Mouse (Mus musculus) forebrain, embryonic 13.5 days (tissue): ENCODE data around the gene Lad1. TPM values are rescaled to one million over a fixed set of nuclear protein-coding genes. Genes with fewer than 3 reads are reported as not detected.

Source experiments
- ATAC-seq: fragments of 200-750 bp; cut with Nextera tagmentation; 2 replicates; pipeline ENCODE4 v1.8.0; 2017
- H3K27ac ChIP-seq: fragments of 300-500 bp; sonication (generic); 2 replicates; pipeline ENCODE4 v1.5.1; 2015; ENCODE audit warnings: inconsistent platforms, mild to moderate bottlenecking, moderate library complexity
- H3K27me3 ChIP-seq: fragments of 300-500 bp; sonication (generic); 2 replicates; pipeline ENCODE4 v1.6.1; 2015; ENCODE audit warnings: mild to moderate bottlenecking, inconsistent platforms
- H3K36me3 ChIP-seq: fragments of 300-500 bp; sonication (generic); 2 replicates; pipeline ENCODE4 v1.6.1; 2015; ENCODE audit warnings: mild to moderate bottlenecking, inconsistent platforms; ENCODE audit not compliant: poor library complexity, severe bottlenecking
- H3K4me1 ChIP-seq: fragments of 300-500 bp; sonication (generic); 2 replicates; pipeline ENCODE4 v1.6.1; 2015; ENCODE audit warnings: inconsistent platforms
- H3K4me2 ChIP-seq: fragments of 300-500 bp; sonication (generic); 2 replicates; pipeline ENCODE4 v1.6.1; 2015; ENCODE audit warnings: inconsistent platforms, mild to moderate bottlenecking, moderate library complexity
- H3K4me3 ChIP-seq: fragments of 300-500 bp; sonication (generic); 2 replicates; pipeline ENCODE4 v1.5.1; 2015; ENCODE audit warnings: mild to moderate bottlenecking, inconsistent platforms
- H3K9ac ChIP-seq: fragments of 300-500 bp; sonication (generic); 2 replicates; pipeline ENCODE4 v1.6.1; 2015; ENCODE audit warnings: mild to moderate bottlenecking, inconsistent platforms
- H3K9me3 ChIP-seq: fragments of 300-500 bp; sonication (generic); replicated peaks from 2 replicates; pipeline ENCODE4 v1.6.1; 2016; ENCODE audit warnings: inconsistent platforms
- WGBS: fragments of 180-500 bp; shearing (Covaris S2); methylation state at CpG from one replicate; pipeline ENCODE4 v1.1.7; 2015; 5-methylcytosine and 5-hydroxymethylcytosine counted together
- polyA plus RNA-seq: library from polyadenylated mRNA; unstranded; fragments of >200 nt; fragmentation: Nextera tagmentation; extraction: Ambion mirVana; gene quantifications from 2 replicates; pipeline ENCODE4 v1.2.1, GENCODE M21; 2015

Gene Lad1
- polyA plus RNA-seq, 1 experiment from 2014 or later = 0.36 TPM

- no peak for ATAC-seq
- no peak within 1 kb of the TSS for H3K27ac ChIP-seq
- no peak within 1 kb of the TSS for H3K4me3 ChIP-seq
These were observed 17.5 kb downstream of the Lad1 start, which contains the start of gene Tnnt2 for GRCm38 (mm10) chr1:135835716-135836483. Gene Tnnt2, plus strand, starts transcription at chr1:135836354.

DNA sequence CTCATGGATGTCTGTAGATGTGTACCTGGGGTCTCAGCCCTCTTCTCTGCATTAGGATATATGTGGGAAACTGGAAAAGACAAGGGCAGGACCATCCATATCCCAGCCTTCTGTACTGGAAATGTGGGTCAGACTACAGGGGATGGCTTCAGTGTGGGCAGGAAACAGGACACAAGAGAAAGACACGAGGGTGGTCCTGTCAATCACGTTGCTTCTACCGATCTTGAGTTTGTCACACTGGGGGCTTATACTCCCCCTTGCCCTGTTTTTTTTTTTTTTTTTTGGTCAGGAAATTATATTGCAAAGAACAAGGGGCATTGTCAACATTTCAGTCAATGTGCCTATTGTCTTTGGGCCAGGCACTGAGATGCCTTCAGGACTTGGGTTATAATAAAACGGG, 20.2 kb downstream of the Lad1 start:
- Histone ChIP-seq H3K9ac (no peak overlapping the region), H3K36me3 (no peaks in the 10 kb centered on the region), H3K4me3 (no peak overlapping the region), H3K27ac (no peak overlapping the region), H3K4me2 (no peak overlapping the region), H3K4me1 (no peaks in the 10 kb centered on the region), H3K27me3 (no peaks in the 10 kb centered on the region), H3K9me3 (no peaks in the 10 kb centered on the region)
- 71% methylated on average over 4 of the region's 4 CpGs for WGBS
- ATAC-seq = no peak

More at GRCm38 (mm10) chr1:135835716-135836483, 17.5 kb downstream of the Lad1 start, which contains the start of gene Tnnt2:
- no peaks in the 10 kb centered on the region for H3K4me1 ChIP-seq
- H3K4me2 ChIP-seq = no peak within 1 kb of the TSS
- no peaks in the 10 kb centered on the region for H3K27me3 ChIP-seq
- 51% methylated on average over 9 of the region's 9 CpGs for WGBS
- H3K9me3 ChIP-seq = no peaks in the 10 kb centered on the region
- H3K36me3 ChIP-seq = no peaks in the 10 kb centered on the region
- no peak within 1 kb of the TSS for H3K9ac ChIP-seq

GRCm38 (mm10) chr1:135839065-135839464, 20.7 kb downstream of the Lad1 start:
- WGBS = 90% methylated on average over 6 of the region's 6 CpGs
- H3K27ac ChIP-seq = no peak overlapping the region
- no peak overlapping the region for H3K4me2 ChIP-seq
- no peaks in the 10 kb centered on the region for H3K4me1 ChIP-seq
- no peak overlapping the region for H3K4me3 ChIP-seq
- ATAC-seq = no peak
- no peaks in the 10 kb centered on the region for H3K27me3 ChIP-seq
- no peak overlapping the region for H3K9ac ChIP-seq
- H3K36me3 ChIP-seq = no peaks in the 10 kb centered on the region
- H3K9me3 ChIP-seq = no peaks in the 10 kb centered on the region

GRCm38 (mm10) chr1:135840675-135841395, 22.4 kb downstream of the Lad1 start:
- no peaks in the 10 kb centered on the region for H3K27me3 ChIP-seq
- H3K4me3 ChIP-seq = no peak overlapping the region
- WGBS = 78% methylated on average over 15 of the region's 15 CpGs
- no peak overlapping the region for H3K27ac ChIP-seq
- no peak for ATAC-seq
- H3K36me3 ChIP-seq = no peaks in the 10 kb centered on the region
- no peak overlapping the region for H3K9ac ChIP-seq
- H3K4me1 ChIP-seq = no peaks in the 10 kb centered on the region
- H3K4me2 ChIP-seq = no peak overlapping the region
- no peaks in the 10 kb centered on the region for H3K9me3 ChIP-seq

DNA sequence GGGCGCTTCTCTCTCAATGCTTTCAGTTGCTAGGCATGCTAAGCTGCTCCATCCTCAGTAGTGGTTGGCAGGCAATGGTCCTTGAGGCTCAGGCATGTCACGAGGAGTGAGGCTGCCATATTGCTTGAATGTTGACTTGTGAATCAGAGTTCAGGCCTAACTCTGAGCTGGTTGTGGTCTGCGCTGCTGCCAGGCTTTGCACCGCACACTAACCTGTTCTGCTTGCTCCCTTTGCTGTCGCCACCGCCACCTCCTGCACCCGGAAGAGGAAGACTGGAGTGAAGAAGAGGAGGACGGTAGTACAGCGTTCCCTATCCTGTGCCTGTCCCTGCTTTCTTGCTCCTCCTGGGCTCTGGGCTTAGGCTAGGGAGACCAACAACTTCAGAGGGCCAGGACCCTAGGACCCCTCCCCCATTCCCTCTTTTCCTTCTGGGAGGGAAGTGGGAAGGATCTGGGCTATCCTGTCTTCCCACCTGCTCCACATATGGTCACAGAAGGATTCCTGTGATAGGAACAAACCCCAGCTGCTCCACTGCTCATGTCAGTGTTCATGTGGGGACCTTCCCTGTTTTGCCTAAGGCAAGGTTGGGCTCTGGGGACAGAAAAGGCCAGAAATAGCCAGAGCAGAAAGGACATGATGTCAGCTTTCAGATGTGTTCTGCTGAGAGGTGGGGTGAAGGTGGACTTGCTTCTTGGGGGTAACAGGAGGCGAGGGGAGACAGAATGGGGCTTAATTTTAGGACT, 25.3 kb downstream of the Lad1 start:
- no peak overlapping the region for H3K9ac ChIP-seq
- no peaks in the 10 kb centered on the region for H3K27me3 ChIP-seq
- no peak for ATAC-seq
- 84% methylated on average over 10 of the region's 10 CpGs for WGBS
- H3K4me3 ChIP-seq = no peak overlapping the region
- H3K4me2 ChIP-seq = no peak overlapping the region
- H3K9me3 ChIP-seq = no peaks in the 10 kb centered on the region
- no peak overlapping the region for H3K27ac ChIP-seq
- H3K36me3 ChIP-seq = no peaks in the 10 kb centered on the region
- H3K4me1 ChIP-seq = no peaks in the 10 kb centered on the region

DNA sequence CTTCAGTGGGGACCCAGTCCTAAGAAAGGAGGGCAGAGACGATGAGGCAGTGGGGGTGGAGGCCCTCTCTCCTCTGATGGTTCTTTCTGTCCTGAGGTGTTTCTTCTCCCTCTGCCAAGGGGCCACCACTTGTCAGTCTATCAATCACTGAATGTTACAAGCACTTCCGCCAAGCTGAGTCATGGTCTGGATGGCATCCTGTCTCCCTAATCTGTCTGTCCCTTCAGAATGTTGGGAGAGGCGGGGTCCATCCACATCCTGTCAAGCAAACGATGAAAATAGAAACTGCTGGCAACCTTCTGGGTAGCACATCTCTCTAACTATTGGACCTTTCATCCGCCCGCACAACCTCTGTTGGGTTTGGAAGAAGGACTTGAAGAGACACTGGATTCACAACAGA, 26.1 kb downstream of the Lad1 start:
- H3K4me3 ChIP-seq = no peak overlapping the region
- H3K4me2 ChIP-seq = no peak overlapping the region
- H3K4me1 ChIP-seq = 0 out of 2 replicates have a peak, but pooled peaks cover 5% of the 10 kb centered on the region
- H3K36me3 ChIP-seq = no peaks in the 10 kb centered on the region
- WGBS = 85% methylated on average over 6 of the region's 6 CpGs
- no peak for ATAC-seq
- no peaks in the 10 kb centered on the region for H3K27me3 ChIP-seq
- no peak overlapping the region for H3K27ac ChIP-seq
- no peaks in the 10 kb centered on the region for H3K9me3 ChIP-seq
- H3K9ac ChIP-seq = no peak overlapping the region

- Histone ChIP-seq H3K9ac (no peak overlapping the region), H3K4me2 (no peak overlapping the region), H3K4me1 (peaks cover 9% of the 10 kb centered on the region; the same call in 1 of the 2 replicates), H3K27ac (no peak overlapping the region), H3K4me3 (no peak overlapping the region), H3K9me3 (no peaks in the 10 kb centered on the region), H3K27me3 (no peaks in the 10 kb centered on the region), H3K36me3 (no peaks in the 10 kb centered on the region)
- 73% methylated on average over 5 of the region's 5 CpGs for WGBS
- ATAC-seq = no peak
These were observed 28.2 kb downstream of the Lad1 start for GRCm38 (mm10) chr1:135846632-135847031.

DNA sequence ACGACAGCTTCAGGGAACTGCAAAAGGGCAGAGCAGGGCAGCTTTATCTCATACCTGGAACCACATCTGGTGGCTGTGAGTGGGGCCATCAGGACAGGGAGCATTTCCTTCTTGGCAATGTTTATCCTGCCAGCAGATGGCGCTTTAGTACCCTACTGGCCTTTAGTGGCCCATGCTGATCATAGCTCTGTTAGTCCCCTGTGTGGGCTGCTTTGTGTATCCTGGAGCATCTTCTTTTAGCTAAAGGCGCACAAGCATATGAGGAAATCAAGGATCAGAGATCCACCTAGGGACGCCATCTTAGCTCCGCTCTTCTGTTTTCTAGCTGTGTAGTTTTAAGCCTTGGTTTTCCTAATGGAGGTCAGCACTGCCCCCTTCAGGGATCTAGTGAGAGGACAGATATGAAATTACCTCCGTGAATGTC, 28.8 kb downstream of the Lad1 start:
- no peak overlapping the region for H3K4me3 ChIP-seq
- no peak overlapping the region for H3K27ac ChIP-seq
- H3K27me3 ChIP-seq = no peaks in the 10 kb centered on the region
- no peak for ATAC-seq
- no peak overlapping the region for H3K9ac ChIP-seq
- no peaks in the 10 kb centered on the region for H3K36me3 ChIP-seq
- no peak overlapping the region for H3K4me2 ChIP-seq
- H3K4me1 ChIP-seq = peaks cover 14% of the 10 kb centered on the region
- no peaks in the 10 kb centered on the region for H3K9me3 ChIP-seq
- WGBS = 25% methylated on average over 6 of the region's 6 CpGs

DNA sequence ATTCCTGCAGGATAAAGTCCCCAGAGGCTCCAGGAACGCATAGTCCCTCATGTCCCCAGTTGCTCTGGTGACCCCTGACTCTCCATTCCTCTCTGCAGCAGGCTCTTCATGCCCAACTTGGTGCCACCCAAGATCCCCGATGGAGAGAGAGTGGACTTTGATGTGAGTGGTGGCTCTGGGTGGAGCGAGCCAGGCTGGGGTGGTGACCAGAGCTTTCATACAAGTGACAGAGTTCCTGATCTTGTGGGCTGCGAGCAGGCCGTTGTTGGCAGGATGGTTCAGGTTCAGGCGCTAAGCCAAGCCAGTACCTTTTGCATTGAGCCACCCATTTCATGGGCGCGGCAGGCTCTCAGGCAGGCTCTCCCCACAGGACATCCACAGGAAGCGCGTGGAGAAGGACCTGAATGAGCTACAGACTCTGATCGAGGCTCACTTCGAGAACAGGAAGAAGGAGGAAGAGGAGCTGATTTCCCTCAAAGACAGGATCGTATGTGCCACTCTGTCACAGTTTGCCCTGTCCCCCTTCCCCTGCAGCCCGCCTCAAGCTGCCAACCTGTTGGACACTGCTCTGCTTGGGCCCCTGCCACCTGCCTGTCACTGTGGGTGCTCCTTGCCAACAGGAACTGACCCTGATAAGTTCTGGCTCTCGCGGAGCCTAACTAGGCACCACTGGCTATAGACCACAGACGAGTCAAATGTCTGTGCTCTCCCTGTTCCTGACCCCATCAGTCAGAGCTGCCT, 29.4 kb downstream of the Lad1 start:
- WGBS = 88% methylated on average over 17 of the region's 17 CpGs
- ATAC-seq = no peak
- H3K4me2 ChIP-seq = no peak overlapping the region

DNA sequence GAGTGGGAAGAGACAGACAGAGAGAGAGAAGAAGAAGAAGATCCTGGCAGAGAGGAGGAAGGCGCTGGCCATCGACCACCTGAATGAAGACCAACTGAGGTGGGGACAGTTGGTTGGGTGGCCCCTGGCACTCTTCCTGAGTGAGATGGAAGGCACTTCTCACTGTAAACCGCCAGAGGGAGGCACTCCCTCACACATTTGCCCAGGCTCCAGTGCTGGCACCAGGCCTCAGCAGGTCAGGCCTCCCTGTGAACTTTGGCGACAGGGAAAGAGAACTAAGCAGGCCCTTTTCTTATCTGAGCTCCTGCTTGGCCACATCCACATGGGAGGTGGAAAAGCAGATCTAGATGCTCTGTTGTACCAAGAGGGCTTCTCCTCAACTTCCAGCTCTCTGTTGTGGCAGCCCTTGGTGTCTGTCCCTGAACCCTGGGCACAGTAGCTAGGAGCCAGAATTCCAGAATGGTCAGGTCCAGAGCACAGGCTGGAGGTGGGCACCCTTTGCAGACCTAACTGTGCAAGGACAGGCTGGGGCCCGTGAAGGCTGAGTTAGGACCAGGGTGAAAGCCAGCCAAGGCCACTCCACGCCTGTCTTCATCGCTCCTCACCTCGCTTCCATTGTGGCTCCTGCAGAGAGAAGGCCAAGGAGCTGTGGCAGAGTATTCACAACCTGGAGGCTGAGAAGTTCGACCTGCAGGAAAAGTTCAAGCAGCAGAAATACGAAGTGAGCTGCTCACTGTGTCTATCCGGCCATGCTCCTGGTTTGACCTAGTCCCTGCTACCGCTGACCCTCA, 32.5 kb downstream of the Lad1 start:
- Histone ChIP-seq H3K36me3 (no peaks in the 10 kb centered on the region), H3K4me2 (no peak overlapping the region), H3K27ac (no peak overlapping the region), H3K9me3 (no peaks in the 10 kb centered on the region), H3K9ac (no peak overlapping the region), H3K27me3 (no peaks in the 10 kb centered on the region), H3K4me1 (peaks cover 20% of the 10 kb centered on the region), H3K4me3 (no peak overlapping the region)
- ATAC-seq = no peak
- WGBS = 72% methylated on average over 12 of the region's 12 CpGs

More for the DNA sequence above, 29.4 kb downstream of the Lad1 start:
- Histone ChIP-seq H3K4me3 (no peak overlapping the region), H3K9ac (no peak overlapping the region), H3K27ac (no peak overlapping the region), H3K36me3 (no peaks in the 10 kb centered on the region), H3K9me3 (no peaks in the 10 kb centered on the region), H3K4me1 (peaks cover 20% of the 10 kb centered on the region), H3K27me3 (no peaks in the 10 kb centered on the region)
